Mouse (Mus musculus): Measurements from ENCODE around the gene Egfl8.

DNA sequence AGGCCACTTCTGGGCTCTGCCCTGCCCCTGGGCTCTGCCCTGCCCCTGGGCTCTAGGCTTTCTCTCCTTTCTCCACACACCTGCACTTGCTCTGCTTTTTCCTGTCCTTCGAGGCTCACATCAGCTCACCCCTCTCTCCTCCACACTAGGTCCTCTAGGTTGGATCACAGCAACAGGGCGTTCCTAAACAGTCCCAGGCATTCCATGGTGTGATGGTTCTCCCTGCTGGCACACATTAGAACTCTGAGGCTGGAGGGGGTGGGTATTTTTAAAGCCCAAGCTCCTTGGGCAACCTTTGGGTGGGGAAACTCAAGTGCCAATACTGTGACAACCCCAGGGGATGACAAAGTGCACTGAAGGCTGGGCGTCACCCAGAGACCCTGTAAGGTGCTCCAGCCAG, 21.7 kb upstream of the Egfl8 start:
- no peak for TF ChIP-seq CTCF (IDR thresholded peaks at IDR 0.05; ENCODE audit: low read depth, low read length)
- no peak for TF ChIP-seq POLR2A (IDR thresholded peaks at IDR 0.05; ENCODE audit: extremely low read depth, insufficient read depth, low read length)

Data from liver, adult 2 months (tissue).